Mouse (Mus musculus): ENCODE measurements around the gene Fa2h.

- TF ChIP-seq POLR2AphosphoS2 (IDR thresholded peaks at IDR 0.05; ENCODE audit: insufficient read length, low read depth) (no peak), POLR2A (IDR thresholded peaks at IDR 0.05; ENCODE audit: insufficient read length, low read depth) (no peak), TCF12 (IDR thresholded peaks at IDR 0.05; ENCODE audit: insufficient read depth, poor library complexity, severe bottlenecking) (no peak), TCF3 (IDR thresholded peaks at IDR 0.05; ENCODE audit: insufficient read length, low read depth) (no peak)
Measured at GRCm38 (mm10) chr8:111298011-111298410, 95.6 kb downstream of the Fa2h start.

Data from myocyte (in vitro differentiated cells).